Mouse (Mus musculus): ENCODE data around the gene Pcyox1. TPM values are rescaled to one million over a fixed set of nuclear protein-coding genes. Genes with fewer than 3 reads are reported as not detected.
"Not testable (repeated sequence)": the region's sequence is repeated elsewhere in the genome, so short reads cannot be mapped to it uniquely, and the experiment has no call there.

The Pcyox1 gene
- total RNA-seq, 2 experiments from 2014 or later, result 31.1 to 87.9 TPM

- no peak for ATAC-seq (replicated peaks; ENCODE audit: poor library complexity, severe bottlenecking)
These were observed 26.8 kb downstream of the Pcyox1 start for GRCm38 (mm10) chr6:86370093-86370713.

- no peak for ATAC-seq (replicated peaks; ENCODE audit: poor library complexity, severe bottlenecking)
These were observed 28.5 kb downstream of the Pcyox1 start for GRCm38 (mm10) chr6:86368479-86368878.

DNA sequence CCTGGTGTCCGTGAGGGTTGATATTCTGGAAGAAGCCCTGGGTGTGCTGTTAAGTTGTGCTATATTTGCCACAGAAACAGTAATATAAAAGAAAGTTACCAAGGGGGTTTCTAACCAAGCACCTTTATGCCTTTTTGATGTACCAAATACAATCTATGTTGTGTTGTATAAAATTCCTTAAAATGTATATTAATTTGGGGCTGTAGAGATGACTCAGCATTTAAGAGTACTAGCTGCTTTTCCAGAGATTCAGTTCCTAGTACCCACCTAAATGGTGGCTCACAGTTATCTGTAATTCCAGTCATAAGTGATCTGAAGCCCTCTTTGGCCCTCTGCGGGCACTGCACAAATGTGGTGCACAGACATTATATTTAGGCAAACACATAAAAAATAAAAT lies 30.1 kb downstream of the Pcyox1 start:
- ATAC-seq (replicated peaks; ENCODE audit: poor library complexity, severe bottlenecking), result no peak

GRCm38 (mm10) chr6:86366125-86366852 lies 30.7 kb downstream of the Pcyox1 start:
- no peak for ATAC-seq (replicated peaks; ENCODE audit: poor library complexity, severe bottlenecking)

DNA sequence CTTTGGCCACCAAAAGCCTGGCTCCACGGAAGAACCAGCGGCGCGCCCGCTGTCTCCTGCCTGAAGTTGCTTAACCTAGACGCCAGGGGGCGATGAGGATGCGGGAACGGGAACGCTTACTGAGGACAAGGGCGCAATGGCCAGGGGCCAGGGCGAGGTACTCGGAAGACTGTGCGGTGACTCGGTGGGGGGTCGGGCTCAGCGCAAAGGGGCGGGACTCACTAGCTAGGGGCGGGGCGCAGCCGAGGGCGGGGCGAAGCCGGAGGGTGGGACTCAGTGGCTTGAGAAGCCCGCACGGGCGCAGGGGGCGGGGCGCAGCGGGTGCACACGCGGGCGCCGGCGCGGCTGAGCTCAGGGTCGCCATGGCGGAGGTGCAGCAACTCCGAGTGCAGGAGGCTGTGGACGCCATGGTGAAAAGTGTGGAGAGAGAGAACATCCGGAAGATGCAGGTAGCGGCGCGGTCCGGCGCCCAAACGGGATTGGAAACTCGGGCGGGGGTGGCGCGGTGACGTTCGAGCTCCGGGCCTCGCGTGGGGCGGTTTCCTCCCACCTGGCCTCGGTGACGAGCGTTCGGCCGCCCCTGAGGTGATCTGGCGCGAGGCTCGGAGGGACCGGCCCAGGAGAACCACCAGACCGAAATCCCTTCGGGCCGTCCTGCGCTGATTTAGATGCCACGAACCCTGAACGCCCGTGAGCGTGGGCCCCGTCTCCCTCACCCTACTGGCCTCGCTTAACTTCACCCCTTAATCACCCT lies 31.4 kb downstream of the Pcyox1 start, which contains the start of gene Fam136a:
Fam136a (plus strand) TSS at position 276 of the 754 bp plus-strand sequence.
- peak; percentile 93 for ATAC-seq (replicated peaks; ENCODE audit: poor library complexity, severe bottlenecking)

GRCm38 (mm10) chr6:86364442-86365141 lies 32.4 kb downstream of the Pcyox1 start:
- peak; percentile 53 for ATAC-seq (replicated peaks; ENCODE audit: poor library complexity, severe bottlenecking)

DNA sequence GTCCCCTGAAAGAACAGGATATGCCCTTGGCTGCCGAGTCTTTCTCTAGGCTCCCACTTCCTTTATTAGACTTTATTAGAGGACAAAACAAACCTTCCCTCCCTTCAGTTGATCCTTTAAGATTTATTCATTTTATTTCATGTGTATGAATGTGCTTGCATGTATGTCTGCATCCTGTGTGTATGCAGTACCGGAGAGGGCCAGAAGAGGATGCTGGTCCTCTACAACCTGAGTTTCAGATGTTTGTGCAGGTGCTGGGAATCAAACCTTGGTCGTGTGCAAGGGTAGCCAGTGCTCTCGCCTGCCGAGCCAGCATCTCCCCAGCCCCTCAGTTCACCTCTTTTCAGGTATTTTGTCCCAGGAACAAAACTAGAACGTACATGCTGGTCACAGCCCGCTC lies 35.6 kb downstream of the Pcyox1 start:
- ATAC-seq (replicated peaks; ENCODE audit: poor library complexity, severe bottlenecking), result no peak

GRCm38 (mm10) chr6:86360691-86361090 lies 36.3 kb downstream of the Pcyox1 start:
- ATAC-seq (replicated peaks; ENCODE audit: poor library complexity, severe bottlenecking), result no peak

- ATAC-seq (replicated peaks; ENCODE audit: poor library complexity, severe bottlenecking), result no peak
These were observed 40.0 kb downstream of the Pcyox1 start for GRCm38 (mm10) chr6:86356956-86357355.

DNA sequence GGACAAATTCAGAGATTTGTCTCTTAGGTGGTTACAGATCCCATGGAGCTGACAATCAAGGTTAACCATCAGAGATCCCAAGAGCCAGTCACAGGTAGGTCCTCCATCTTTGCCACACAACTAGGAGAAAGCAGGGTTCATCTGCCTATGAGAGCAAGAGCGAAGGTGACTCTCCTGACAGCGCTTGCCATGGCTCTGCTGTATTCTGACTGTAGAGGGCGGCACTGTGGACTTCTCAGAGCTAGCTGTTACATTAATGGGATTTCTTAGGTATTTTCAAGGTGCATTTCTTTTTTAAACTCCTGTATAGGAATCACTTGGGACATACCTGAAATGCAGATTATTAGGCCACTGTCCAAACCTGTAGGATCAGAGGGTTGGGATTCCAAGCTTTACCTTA lies 42.0 kb downstream of the Pcyox1 start:
- ATAC-seq (replicated peaks; ENCODE audit: poor library complexity, severe bottlenecking), result no peak

- peak; percentile 55; the same call in 1 of the 2 replicates for ATAC-seq (replicated peaks; ENCODE audit: poor library complexity, severe bottlenecking)
These were observed 47.7 kb downstream of the Pcyox1 start for GRCm38 (mm10) chr6:86349257-86349656.

GRCm38 (mm10) chr6:86346063-86346462 lies 50.9 kb downstream of the Pcyox1 start:
- no peak for ATAC-seq (replicated peaks; ENCODE audit: poor library complexity, severe bottlenecking)

- no peak for ATAC-seq (replicated peaks; ENCODE audit: poor library complexity, severe bottlenecking)
These were observed 53.3 kb downstream of the Pcyox1 start for GRCm38 (mm10) chr6:86343656-86344055.

- ATAC-seq (replicated peaks; ENCODE audit: poor library complexity, severe bottlenecking), result not testable (repeated sequence)
These were observed 60.6 kb downstream of the Pcyox1 start for GRCm38 (mm10) chr6:86336340-86336739.

Other genes starting within 250 kb of the Pcyox1 start
- gene Tgfa, start 201.9 kb downstream of the Pcyox1 start, total RNA-seq (2014; fragmentation: Nextera tagmentation), result not detected in 2 replicates
- not detected in 2 replicates for gene Tgfa, start 201.9 kb downstream of the Pcyox1 start, total RNA-seq (2017)
- 46.3 and 51.5 TPM in 2 replicates for gene Fam136a, start 31.5 kb downstream of the Pcyox1 start, total RNA-seq (2014; fragmentation: Nextera tagmentation)
- 82.6 and 95.9 TPM in 2 replicates for gene Fam136a, start 31.5 kb downstream of the Pcyox1 start, total RNA-seq (2017)
- gene Snrpg, start 25.9 kb downstream of the Pcyox1 start, total RNA-seq (2014; fragmentation: Nextera tagmentation), result 687 and 692 TPM in 2 replicates
- 44.9 and 50.5 TPM in 2 replicates for gene Snrpg, start 25.9 kb downstream of the Pcyox1 start, total RNA-seq (2017)
- gene Tia1, start 7.1 kb upstream of the Pcyox1 start, total RNA-seq (2014; fragmentation: Nextera tagmentation), result 89.9 and 109 TPM in 2 replicates
- gene Tia1, start 7.1 kb upstream of the Pcyox1 start, total RNA-seq (2017), result 77.5 and 97.1 TPM in 2 replicates
- gene Gm44790, start 29.5 kb upstream of the Pcyox1 start, total RNA-seq (2014; fragmentation: Nextera tagmentation), result not detected in 2 replicates
- gene Gm44790, start 29.5 kb upstream of the Pcyox1 start, total RNA-seq (2017), result not detected in 2 replicates
- gene C87436, start 41.2 kb upstream of the Pcyox1 start, total RNA-seq (2014; fragmentation: Nextera tagmentation), result 20.8 and 33.5 TPM in 2 replicates
- 20.3 and 26.7 TPM in 2 replicates for gene C87436, start 41.2 kb upstream of the Pcyox1 start, total RNA-seq (2017)
- gene Pcbp1, start 129.2 kb upstream of the Pcyox1 start, total RNA-seq (2014; fragmentation: Nextera tagmentation), result 258 and 285 TPM in 2 replicates
- gene Pcbp1, start 129.2 kb upstream of the Pcyox1 start, total RNA-seq (2017), result 130 and 152 TPM in 2 replicates
- gene Asprv1, start 231.0 kb upstream of the Pcyox1 start, total RNA-seq (2014; fragmentation: Nextera tagmentation), result not detected in 2 replicates
- gene Asprv1, start 231.0 kb upstream of the Pcyox1 start, total RNA-seq (2017), result 0.98 TPM in 1 of 2 replicates, not detected in the other

Measured in granulocyte monocyte progenitor cell, adult 5-6 weeks (primary cell).